Comparison of ENCODE assay signal across 17 mouse cellular contexts in the genomic region with DNA sequence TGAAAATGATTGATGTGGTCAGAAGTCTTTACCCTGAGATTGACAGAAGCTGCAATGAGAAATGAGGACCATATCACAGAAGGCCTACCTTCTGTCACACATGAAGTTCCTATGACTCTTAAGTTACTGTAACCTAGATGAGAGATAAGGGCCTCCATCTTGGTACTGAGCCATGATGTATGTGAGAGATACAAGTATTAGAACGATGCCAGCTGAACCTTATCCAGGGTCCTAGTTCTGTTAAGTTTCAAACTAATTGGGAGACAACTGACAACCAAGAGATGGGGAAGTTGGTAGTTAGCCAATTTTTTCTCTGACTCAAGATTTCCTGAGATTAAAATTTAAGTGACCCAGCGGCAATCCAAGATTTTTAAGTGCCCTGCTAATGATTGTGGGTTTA.
"Had no signal": no experiment of that assay in that cellular context is flagged by ENCODE, and none has a peak within 500 bp of the region (broad histone marks: within the 10 kb centered on the region; RNA-seq: fewer than 3 reads in every experiment).

No protein-coding gene starts in this region.

- H3K36me3 ChIP-seq: liver, embryonic 13.5 days; liver, embryonic 15.5 days; midbrain, embryonic 13.5 days; midbrain, embryonic 15.5 days; neural tube, embryonic 12.5 days; stomach, embryonic 15.5 days had no signal

- H3K27me3 ChIP-seq: liver, embryonic 13.5 days; liver, embryonic 15.5 days; megakaryocyte, embryonic 14.5 days; midbrain, embryonic 13.5 days; midbrain, embryonic 15.5 days; neural tube, embryonic 12.5 days; stomach, embryonic 15.5 days had no signal

- H3K4me1 ChIP-seq: liver, embryonic 13.5 days; liver, embryonic 15.5 days; megakaryocyte, embryonic 14.5 days; midbrain, embryonic 13.5 days; midbrain, embryonic 15.5 days; neural tube, embryonic 12.5 days; stomach, embryonic 15.5 days had no signal

- DNase-seq: liver; liver, embryonic 13.5 days; liver, postnatal 0 days; right cerebral cortex, postnatal 14 days; thymus, adult 2 months; thymus, postnatal 25 days; thymus, postnatal 4 days had no signal

- H3K9me3 ChIP-seq: liver, embryonic 13.5 days; liver, embryonic 15.5 days; midbrain, embryonic 15.5 days; neural tube, embryonic 12.5 days; stomach, embryonic 15.5 days had no signal

- H3K27ac ChIP-seq: liver, embryonic 13.5 days; liver, embryonic 15.5 days; macrophage; midbrain, embryonic 13.5 days; midbrain, embryonic 15.5 days; neural tube, embryonic 12.5 days; stomach, embryonic 15.5 days; stomach, postnatal 0 days had no signal

- H3K4me3 ChIP-seq: liver, embryonic 13.5 days; liver, embryonic 15.5 days; megakaryocyte, embryonic 14.5 days; midbrain, embryonic 13.5 days; midbrain, embryonic 15.5 days; neural tube, embryonic 12.5 days; stomach, embryonic 15.5 days had no signal

- H3K9ac ChIP-seq: liver, embryonic 13.5 days; liver, embryonic 15.5 days; liver, postnatal 0 days; midbrain, embryonic 13.5 days; midbrain, embryonic 15.5 days; neural tube, embryonic 12.5 days; stomach, embryonic 15.5 days had no signal

- H3K4me2 ChIP-seq: liver, embryonic 11.5 days; liver, embryonic 13.5 days; liver, embryonic 15.5 days; midbrain, embryonic 11.5 days; midbrain, embryonic 13.5 days; midbrain, embryonic 15.5 days; neural tube, embryonic 12.5 days; stomach, embryonic 15.5 days had no signal

- ATAC-seq: liver, postnatal 0 days; midbrain, embryonic 13.5 days; midbrain, embryonic 15.5 days had no signal
